Comparison of ENCODE assay signal across 17 mouse cellular contexts in the genomic region with DNA sequence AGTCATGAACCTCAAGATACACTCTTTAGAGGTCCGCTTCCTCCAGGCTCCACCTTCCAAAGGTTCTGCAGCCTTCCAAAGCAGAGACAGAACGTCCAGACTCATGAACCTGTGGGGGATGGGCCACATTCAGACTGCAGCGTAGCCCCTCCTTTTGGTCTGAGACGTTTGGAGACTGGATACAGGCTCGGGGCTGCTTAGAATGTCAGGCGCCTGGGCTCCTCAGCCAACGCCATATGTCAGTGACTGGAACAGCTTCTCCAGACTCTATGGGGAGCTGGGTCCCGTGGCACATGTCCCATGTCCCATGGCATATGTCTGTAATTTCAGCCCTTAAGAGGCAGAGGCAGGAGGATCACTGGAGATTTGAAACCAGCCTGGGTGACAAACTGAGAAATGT.
DNase-seq lines count a peak whose midpoint lies in the region; TF ChIP-seq lines count a peak whose summit lies in the region.
"Had no signal": no experiment of that assay in that cellular context is flagged by ENCODE, and none has a peak within 500 bp of the region (broad histone marks: within the 10 kb centered on the region; RNA-seq: fewer than 3 reads in every experiment).

No protein-coding gene starts in this region.

- H3K4me1 ChIP-seq in kidney, adult 2 months (ENCODE audit: control insufficient read depth, insufficient read depth, low read length), result no peaks in the 10 kb centered on the region
- H3K4me1 ChIP-seq: embryonic facial prominence, embryonic 10.5 days; forebrain, embryonic 10.5 days had no signal

- peak; percentile 40 for DNase-seq in cerebellum, adult 11-12 months
- DNase-seq in cerebellum, postnatal 4 days (ENCODE audit: low spot score in 2 of 2), result no peak
- DNase-seq in cerebellum, adult 18-20 months, result peak; percentile 33 to 46
- peak; percentile 48 for DNase-seq in cerebellum, adult 9-11 months
- peak; percentile 48 to 54 for DNase-seq in cerebellum, postnatal 36 days
- DNase-seq in kidney, adult 2 months, result no peak
- no peak for DNase-seq in adrenal gland, adult 8-10 months
- no peak for DNase-seq in right cerebral cortex, postnatal 4 days
- DNase-seq: adrenal gland, postnatal 14 days; heart, adult 18-20 months; heart, postnatal 10 days; kidney, adult 11 months had no signal

- H3K4me3 ChIP-seq in kidney, adult 2 months (ENCODE audit: insufficient read depth, low read depth, low read length), result no peak overlapping the region
- H3K4me3 ChIP-seq: embryonic facial prominence, embryonic 10.5 days; forebrain, embryonic 10.5 days; heart, embryonic 10.5 days; hindbrain, embryonic 13.5 days had no signal

- TF ChIP-seq POLR2A in kidney, adult 2 months (IDR thresholded peaks at IDR 0.05; ENCODE audit: low read depth, low read length), result no peak

- WGBS in kidney, adult 2 months, result 61% methylated on average over 8 of the region's 8 CpGs

- no peak for TF ChIP-seq CTCF in kidney, adult 2 months (conservative IDR thresholded peaks at IDR 0.05; ENCODE audit: insufficient read depth, insufficient read length, low read depth, low read length)

- no peaks in the 10 kb centered on the region for H3K27me3 ChIP-seq in kidney, adult 2 months (replicated peaks; ENCODE audit: control insufficient read depth, insufficient read depth, low read length)
- H3K27me3 ChIP-seq: hindbrain, embryonic 13.5 days had no signal

- H3K36me3 ChIP-seq in kidney, adult 2 months (ENCODE audit: control insufficient read depth, insufficient read depth, low read length), result no peaks in the 10 kb centered on the region
- H3K36me3 ChIP-seq: embryonic facial prominence, embryonic 10.5 days; forebrain, embryonic 10.5 days; heart, embryonic 10.5 days; hindbrain, embryonic 13.5 days had no signal

- no peak overlapping the region for H3K27ac ChIP-seq in kidney, adult 2 months (ENCODE audit: insufficient read depth, low read depth, low read length)
- H3K27ac ChIP-seq: embryonic facial prominence, embryonic 10.5 days; forebrain, embryonic 10.5 days; heart, embryonic 10.5 days; hindbrain, embryonic 13.5 days; hindbrain, postnatal 0 days had no signal

Comparison
In these comparisons a context has a peak if more than half of its experiments do, and no peak if none do; other contexts are left out.
1. DNase-seq: peak in cerebellum, adult 11-12 months (single experiment), cerebellum, adult 18-20 months (2 of 2), cerebellum, adult 9-11 months (single experiment) and cerebellum, postnatal 36 days (2 of 2); none in cerebellum, postnatal 4 days (0 of 2), kidney, adult 2 months (single experiment), adrenal gland, adult 8-10 months (single experiment) and right cerebral cortex, postnatal 4 days (single experiment).